Mouse (Mus musculus): ENCODE results near the gene Olfr303.

DNA sequence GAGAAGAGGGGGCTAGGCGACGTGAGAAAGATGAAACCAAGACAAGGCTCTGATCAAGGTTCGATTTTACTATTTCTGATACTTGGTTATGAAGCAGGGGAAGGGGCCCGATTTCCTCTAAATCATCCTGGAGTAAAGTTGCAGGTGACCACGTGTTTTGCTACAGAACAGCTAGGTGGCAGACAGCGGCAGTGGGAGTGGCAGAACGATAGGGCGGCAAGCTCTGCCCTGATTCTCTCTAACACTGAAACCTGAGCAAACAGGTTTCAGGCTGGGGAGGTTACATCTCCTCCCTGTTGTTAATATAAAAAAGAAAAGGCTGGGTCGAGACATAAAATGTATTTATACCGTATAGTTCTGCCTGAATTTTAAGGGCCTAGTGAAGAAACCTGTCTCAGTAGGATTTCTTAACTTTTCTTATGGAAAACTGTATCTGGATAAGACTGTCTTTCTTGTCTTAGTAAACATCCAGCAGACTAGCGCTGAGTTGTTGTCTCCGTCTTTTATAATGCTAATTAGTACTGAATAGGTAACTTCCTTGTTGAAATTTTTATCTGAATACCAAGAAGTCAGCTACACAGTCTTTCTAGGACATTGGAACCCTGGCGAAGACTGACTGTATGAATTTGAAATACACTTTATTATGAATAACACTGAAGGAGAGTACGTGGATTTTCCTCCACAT lies 54.6 kb downstream of the Olfr303 start:
- TF ChIP-seq GATA1 (IDR thresholded peaks at IDR 0.05; ENCODE audit: borderline replicate concordance, low read length) (no peak), FLI1 (IDR thresholded peaks at IDR 0.05; ENCODE audit: low read length) (no peak)
